Mouse (Mus musculus): ENCODE results near the gene Plppr3.

DNA sequence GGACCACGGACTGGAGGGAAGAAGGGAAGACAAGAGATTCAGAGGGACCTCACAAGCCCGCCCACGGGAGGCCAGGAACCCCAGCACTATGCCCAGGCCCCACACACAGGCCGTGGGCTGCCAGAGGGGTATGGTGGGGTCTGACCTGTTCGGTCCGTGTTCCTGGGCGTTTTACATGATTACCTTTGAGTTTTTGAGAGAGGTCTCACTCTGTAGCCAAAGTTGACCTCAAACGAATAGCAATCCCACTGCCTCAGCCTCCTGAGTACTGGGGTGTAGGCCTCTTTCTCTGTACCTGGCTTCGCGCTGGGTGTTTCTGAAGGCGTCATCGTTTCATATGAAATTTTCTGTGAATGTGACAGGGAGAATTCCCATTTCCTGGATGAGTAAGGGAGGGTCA lies 52.7 kb downstream of the Plppr3 start:
- TF ChIP-seq POLR2A (IDR thresholded peaks at IDR 0.05; ENCODE audit: borderline replicate concordance, control insufficient read depth, low read depth, low read length) (no peak), CTCF (IDR thresholded peaks at IDR 0.05; ENCODE audit: control insufficient read depth, insufficient read depth, low read length) (no peak)

Data from bone marrow, adult 2 months (tissue).